Mouse (Mus musculus) embryonic facial prominence, embryonic 14.5 days (tissue): ENCODE measurements around the gene Ttc25. TPM values are rescaled to one million over a fixed set of nuclear protein-coding genes. Genes with fewer than 3 reads are reported as not detected.

Experiments
- ATAC-seq: fragments of 200-750 bp; cut with Nextera tagmentation; 2 replicates; pipeline ENCODE4 v1.8.0; 2017; ENCODE audit warnings: low read depth, moderate number of reproducible peaks, moderate TSS enrichment
- DNase-seq: peaks from one replicate; pipeline ENCODE4 v3.0.0-alpha.2; 2015; ENCODE audit warnings: low spot score
- H3K27ac ChIP-seq: fragments of 300-500 bp; sonication (generic); replicated peaks from 2 replicates; pipeline ENCODE4 v1.5.1; 2014; ENCODE audit warnings: low read depth, mild to moderate bottlenecking, low read length, moderate library complexity
- H3K27me3 ChIP-seq: fragments of 300-500 bp; sonication (generic); replicated peaks from 2 replicates; pipeline ENCODE4 v1.6.1; 2014; ENCODE audit warnings: low read length; ENCODE audit not compliant: control insufficient read depth, insufficient read depth
- H3K36me3 ChIP-seq: fragments of 300-500 bp; sonication (generic); 2 replicates; pipeline ENCODE4 v1.6.1; 2014; ENCODE audit warnings: low read length, mixed read lengths; ENCODE audit not compliant: control insufficient read depth, insufficient read depth
- H3K4me1 ChIP-seq: fragments of 300-500 bp; sonication (generic); 2 replicates; pipeline ENCODE4 v1.6.1; 2014; ENCODE audit warnings: antibody characterized with exemption, low read length; ENCODE audit not compliant: control insufficient read depth, insufficient read depth
- H3K4me2 ChIP-seq: fragments of 300-500 bp; sonication (generic); 2 replicates; pipeline ENCODE4 v1.6.1; 2014; ENCODE audit warnings: low read depth, mild to moderate bottlenecking, low read length, moderate library complexity, mixed read lengths
- H3K4me3 ChIP-seq: fragments of 300-500 bp; sonication (generic); 2 replicates; pipeline ENCODE4 v1.5.1; 2014; ENCODE audit warnings: low read depth, mild to moderate bottlenecking, low read length
- H3K9ac ChIP-seq: fragments of 300-500 bp; sonication (generic); 2 replicates; pipeline ENCODE4 v1.6.1; 2014; ENCODE audit warnings: low read depth, mild to moderate bottlenecking, low read length, moderate library complexity, mixed read lengths
- H3K9me3 ChIP-seq: fragments of 300-500 bp; sonication (generic); 2 replicates; pipeline ENCODE4 v1.6.1; 2016; ENCODE audit warnings: low read length; ENCODE audit not compliant: control insufficient read depth
- WGBS: fragments of 180-500 bp; shearing (Covaris S2); extraction: QIAGEN DNeasy Blood & Tissue Kit; methylation state at CpG from one replicate; pipeline ENCODE4 v1.1.7; 2014; 5-methylcytosine and 5-hydroxymethylcytosine counted together
- polyA plus RNA-seq: library from polyadenylated mRNA; unstranded; fragments of >200 nt; fragmentation: Nextera tagmentation; extraction: Ambion mirVana; gene quantifications from 2 replicates; pipeline ENCODE4 v1.2.1, GENCODE M21; 2014

Ttc25 gene
- polyA plus RNA-seq, 1 experiment from 2014 or later: 2.4 TPM

DNA sequence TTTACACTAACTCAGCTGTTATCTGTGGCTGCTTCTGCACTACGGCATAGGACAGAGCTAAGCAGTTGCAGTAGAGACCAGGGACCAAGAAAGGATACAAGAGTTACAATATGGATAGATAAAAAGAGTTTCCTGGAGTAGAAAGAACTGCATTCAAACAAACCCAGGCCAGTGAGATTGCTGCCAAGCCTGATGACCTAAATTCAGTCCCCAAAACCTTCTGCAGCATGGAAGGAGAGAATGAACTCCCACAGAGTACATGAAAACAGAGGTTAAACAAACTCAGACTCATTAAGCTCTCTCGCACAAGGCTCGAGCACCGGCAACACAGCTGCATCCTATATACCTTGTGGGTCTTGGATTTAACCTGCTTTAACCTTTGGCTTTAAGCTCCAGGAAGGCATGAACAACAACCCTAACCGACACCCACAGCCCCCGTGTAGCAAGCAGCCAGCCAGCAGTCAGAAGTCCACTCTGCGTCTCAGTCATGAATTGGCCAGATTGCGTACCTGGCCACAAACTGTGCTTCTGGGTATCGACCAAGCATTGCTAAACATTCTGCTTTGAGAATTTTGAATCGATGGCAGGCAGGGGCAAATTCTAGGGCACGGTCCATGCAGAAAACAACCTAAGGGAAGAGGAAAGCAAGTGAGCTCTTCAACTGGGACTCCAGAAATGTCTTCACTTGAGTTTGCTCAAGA lies 47.1 kb downstream of the Ttc25 start:
- 87% methylated on average over 11 of the region's 11 CpGs for WGBS
- no peak overlapping the region for H3K4me2 ChIP-seq
- peaks cover 100% of the 10 kb centered on the region for H3K36me3 ChIP-seq
- no peak overlapping the region for H3K9ac ChIP-seq
- no peaks in the 10 kb centered on the region for H3K9me3 ChIP-seq
- H3K4me3 ChIP-seq: no peak overlapping the region
- no peak overlapping the region for H3K27ac ChIP-seq
- no peak for DNase-seq
- H3K27me3 ChIP-seq: no peaks in the 10 kb centered on the region
- no peaks in the 10 kb centered on the region for H3K4me1 ChIP-seq
- ATAC-seq: no peak

DNA sequence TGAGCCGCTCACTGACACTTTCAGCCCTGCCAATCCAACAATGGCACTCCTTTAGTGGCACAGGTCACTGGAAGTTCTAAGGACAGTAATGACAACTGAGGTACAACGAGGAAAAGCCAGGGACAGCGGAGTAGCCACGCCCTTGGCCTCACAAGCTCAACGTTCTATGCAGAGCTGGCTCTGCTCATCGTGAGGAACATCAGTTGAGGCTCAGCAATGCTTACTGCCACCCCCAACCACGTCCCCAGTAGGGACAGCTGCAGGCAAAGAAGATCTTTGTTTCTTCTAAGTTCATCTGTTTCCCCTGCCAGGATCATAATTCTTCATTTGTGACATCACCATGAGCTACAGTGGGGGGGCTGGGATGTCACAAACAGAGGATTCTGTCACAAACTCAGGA lies 49.2 kb downstream of the Ttc25 start:
- no peak overlapping the region for H3K4me2 ChIP-seq
- 84% methylated on average over 7 of the region's 7 CpGs for WGBS
- H3K9ac ChIP-seq: no peak overlapping the region
- no peak overlapping the region for H3K4me3 ChIP-seq
- no peaks in the 10 kb centered on the region for H3K9me3 ChIP-seq
- no peak for ATAC-seq
- H3K4me1 ChIP-seq: no peaks in the 10 kb centered on the region
- no peak overlapping the region for H3K27ac ChIP-seq
- H3K27me3 ChIP-seq: no peaks in the 10 kb centered on the region
- peaks cover 100% of the 10 kb centered on the region for H3K36me3 ChIP-seq
- no peak for DNase-seq

- Histone ChIP-seq H3K4me1 (no peaks in the 10 kb centered on the region), H3K4me3 (no peak overlapping the region), H3K4me2 (no peak overlapping the region), H3K9me3 (no peaks in the 10 kb centered on the region), H3K27me3 (no peaks in the 10 kb centered on the region), H3K9ac (no peak overlapping the region), H3K27ac (no peak overlapping the region), H3K36me3 (peaks cover 100% of the 10 kb centered on the region)
- 77% methylated on average over 4 of the region's 4 CpGs for WGBS
- ATAC-seq: no peak
- DNase-seq: no peak
These were observed 50.1 kb downstream of the Ttc25 start for GRCm38 (mm10) chr11:100595533-100595932.

DNA sequence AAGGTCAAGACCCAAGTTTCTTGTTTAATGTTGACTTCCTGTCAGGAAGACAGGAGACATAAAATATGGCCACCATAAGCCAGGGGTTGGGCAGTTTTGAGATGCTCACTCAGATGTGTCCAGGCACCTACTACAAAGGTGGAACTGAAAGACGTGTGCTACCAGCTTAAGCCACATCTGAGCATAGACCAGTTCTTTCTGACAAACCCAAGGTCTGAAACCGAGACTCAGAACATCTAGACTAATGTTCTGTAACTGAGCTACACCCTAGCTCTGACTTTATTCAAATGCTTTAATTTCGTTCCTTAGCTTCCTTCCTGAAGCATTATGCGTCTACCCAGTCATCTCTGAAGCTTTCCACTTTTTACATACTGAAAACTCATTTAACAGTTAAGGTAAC lies 52.7 kb downstream of the Ttc25 start:
- Histone ChIP-seq H3K4me1 (no peaks in the 10 kb centered on the region), H3K36me3 (peaks cover 95% of the 10 kb centered on the region), H3K4me2 (no peak overlapping the region), H3K27me3 (no peaks in the 10 kb centered on the region), H3K27ac (no peak overlapping the region), H3K4me3 (no peak overlapping the region), H3K9me3 (no peaks in the 10 kb centered on the region), H3K9ac (no peak overlapping the region)
- DNase-seq (no peak), ATAC-seq (no peak)
- 89% methylated on average over 4 of the region's 4 CpGs for WGBS

DNA sequence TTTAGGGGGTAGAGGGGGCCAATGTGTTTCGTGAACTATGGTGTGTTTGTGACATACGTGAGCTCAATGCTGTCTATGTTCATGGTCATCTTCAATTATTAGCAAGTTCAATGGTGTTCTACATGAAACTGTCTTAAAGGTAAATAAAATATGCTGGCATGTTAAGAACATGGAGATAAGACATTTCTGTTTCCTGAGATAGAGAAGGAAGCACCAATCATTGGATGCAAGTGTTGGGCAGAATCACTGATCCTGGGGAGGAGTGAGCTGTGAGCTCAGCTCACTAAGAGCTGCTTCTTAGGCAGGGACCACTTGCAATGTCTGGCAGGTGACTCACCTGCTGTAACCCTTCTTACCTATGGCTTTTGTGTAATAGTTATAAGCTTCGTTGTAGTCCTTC lies 56.0 kb downstream of the Ttc25 start:
- ATAC-seq (no peak), DNase-seq (no peak)
- Histone ChIP-seq H3K27ac (no peak overlapping the region), H3K27me3 (no peaks in the 10 kb centered on the region), H3K4me2 (no peak overlapping the region), H3K9me3 (no peaks in the 10 kb centered on the region), H3K4me1 (no peaks in the 10 kb centered on the region), H3K36me3 (peaks cover 69% of the 10 kb centered on the region), H3K9ac (no peak overlapping the region), H3K4me3 (no peak overlapping the region)
- WGBS: 95% methylated on average over 3 of the region's 3 CpGs

- DNase-seq (no peak), ATAC-seq (no peak)
- no peak overlapping the region for H3K4me2 ChIP-seq
- no peaks in the 10 kb centered on the region for H3K4me1 ChIP-seq
- H3K36me3 ChIP-seq: peaks cover 55% of the 10 kb centered on the region
- 93% methylated on average over 9 of the region's 9 CpGs for WGBS
- no peak overlapping the region for H3K9ac ChIP-seq
- H3K4me3 ChIP-seq: no peak overlapping the region
- H3K27ac ChIP-seq: no peak overlapping the region
- no peaks in the 10 kb centered on the region for H3K9me3 ChIP-seq
- H3K27me3 ChIP-seq: no peaks in the 10 kb centered on the region
These were observed 57.7 kb downstream of the Ttc25 start for GRCm38 (mm10) chr11:100603155-100603554.

DNA sequence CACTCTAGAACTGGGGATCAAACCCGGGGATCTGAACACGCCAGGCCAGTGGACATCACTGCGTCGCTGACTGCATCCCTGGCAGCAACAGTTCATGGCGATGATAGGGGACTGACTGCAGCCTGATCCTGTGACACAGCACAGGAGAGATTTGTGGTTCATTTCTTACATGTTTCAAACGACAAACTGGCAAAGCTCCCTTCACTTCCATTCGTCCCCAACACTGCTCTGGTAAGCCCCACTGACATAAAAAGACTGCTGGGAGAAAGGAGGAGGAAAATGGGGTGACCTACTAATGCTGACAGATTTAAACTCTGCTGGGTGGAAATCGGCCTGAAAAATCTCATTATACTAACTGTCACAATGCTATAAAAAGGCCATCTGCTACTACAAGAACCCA lies 58.4 kb downstream of the Ttc25 start:
- ATAC-seq (no peak), DNase-seq (no peak)
- H3K4me1 ChIP-seq: no peaks in the 10 kb centered on the region
- no peak overlapping the region for H3K4me3 ChIP-seq
- no peaks in the 10 kb centered on the region for H3K9me3 ChIP-seq
- no peak overlapping the region for H3K4me2 ChIP-seq
- no peaks in the 10 kb centered on the region for H3K27me3 ChIP-seq
- H3K27ac ChIP-seq: no peak overlapping the region
- WGBS: 87% methylated on average over 8 of the region's 8 CpGs
- H3K9ac ChIP-seq: no peak overlapping the region
- H3K36me3 ChIP-seq: peaks cover 48% of the 10 kb centered on the region

DNA sequence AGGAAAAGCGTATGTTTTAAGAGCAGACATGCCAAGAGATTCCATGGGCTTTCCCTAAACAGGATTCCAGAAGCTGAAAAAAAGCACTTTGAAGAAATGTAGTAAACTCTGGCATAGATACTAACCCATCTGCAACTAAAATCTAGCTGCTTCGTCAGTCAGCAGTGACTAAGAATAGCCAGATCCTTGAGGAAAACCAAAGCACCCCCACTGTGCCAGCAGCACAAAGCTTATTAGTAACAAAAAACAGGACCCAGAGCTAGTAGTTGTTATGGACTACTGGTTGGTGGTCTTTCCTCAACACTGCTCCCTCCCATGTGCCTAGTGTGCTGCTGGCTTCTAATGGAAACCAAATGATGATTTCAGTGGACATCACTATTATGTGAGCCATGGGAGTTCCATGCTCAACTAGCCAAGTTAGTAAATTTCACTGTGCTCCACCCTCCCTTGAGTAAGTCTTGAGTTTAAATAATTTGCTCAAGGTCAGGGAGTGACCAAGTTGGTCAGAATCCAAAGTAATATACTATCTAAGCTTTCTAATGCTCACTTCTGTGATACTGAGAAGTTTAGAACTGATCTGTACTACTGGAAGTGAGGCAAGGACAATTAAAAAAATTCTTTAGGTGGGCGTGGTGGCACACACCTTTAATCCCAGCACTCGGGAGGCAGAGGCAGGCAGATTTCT lies 59.1 kb downstream of the Ttc25 start:
- Histone ChIP-seq H3K27ac (no peak overlapping the region), H3K36me3 (peaks cover 42% of the 10 kb centered on the region), H3K4me2 (no peak overlapping the region), H3K4me1 (peaks cover 2% of the 10 kb centered on the region; the same call in 1 of the 2 replicates), H3K27me3 (no peaks in the 10 kb centered on the region), H3K4me3 (no peak overlapping the region), H3K9me3 (no peaks in the 10 kb centered on the region), H3K9ac (no peak overlapping the region)
- ATAC-seq: no peak
- WGBS: 79% methylated on average over 4 of the region's 4 CpGs
- DNase-seq: no peak

GRCm38 (mm10) chr11:100605451-100605850 lies 60.0 kb downstream of the Ttc25 start:
- Histone ChIP-seq H3K9me3 (no peaks in the 10 kb centered on the region), H3K9ac (no peak overlapping the region), H3K27me3 (no peaks in the 10 kb centered on the region), H3K36me3 (peaks cover 32% of the 10 kb centered on the region), H3K4me3 (no peak overlapping the region), H3K4me1 (peaks cover 8% of the 10 kb centered on the region; the same call in 1 of the 2 replicates), H3K27ac (no peak overlapping the region), H3K4me2 (no peak overlapping the region)
- 84% methylated on average over 10 of the region's 10 CpGs for WGBS
- ATAC-seq (no peak), DNase-seq (no peak)
